Mouse (Mus musculus) yolk sac, embryonic 10.5 days (tissue): ENCODE results near the gene B3galt4.
"Not testable (repeated sequence)": the region's sequence is repeated elsewhere in the genome, so short reads cannot be mapped to it uniquely, and the experiment has no call there.

ENCODE experiments used
- DNase-seq: peaks from one replicate; pipeline ENCODE4 v3.0.0-alpha.2; 2017; ENCODE audit warnings: low spot score

The B3galt4 gene

GRCm38 (mm10) chr17:33951021-33951946 is at the start of gene B3galt4:
B3galt4 (minus strand) TSS chr17:33951488.
- DNase-seq: peak; percentile 90

GRCm38 (mm10) chr17:34000796-34001195 is 49.5 kb upstream of the B3galt4 start:
- DNase-seq: not testable (repeated sequence)

GRCm38 (mm10) chr17:34000150-34000537 is 48.9 kb upstream of the B3galt4 start, which contains the start of gene H2-K1:
H2-K1 (minus strand) TSS chr17:34000347.
- DNase-seq: peak; percentile 76

GRCm38 (mm10) chr17:33999341-34000149 is 48.3 kb upstream of the B3galt4 start:
- DNase-seq: peak; percentile 21

- DNase-seq: not testable (repeated sequence)
Measured at GRCm38 (mm10) chr17:33998697-33999096, 47.4 kb upstream of the B3galt4 start.

GRCm38 (mm10) chr17:33997025-33997424 is 45.7 kb upstream of the B3galt4 start:
- not testable (repeated sequence) for DNase-seq

GRCm38 (mm10) chr17:33995651-33996050 is 44.4 kb upstream of the B3galt4 start:
- DNase-seq: no peak

GRCm38 (mm10) chr17:33994959-33995358 is 43.7 kb upstream of the B3galt4 start:
- no peak for DNase-seq

- peak; percentile 40 for DNase-seq
Measured at GRCm38 (mm10) chr17:33991788-33992664, 40.7 kb upstream of the B3galt4 start.

GRCm38 (mm10) chr17:33982136-33982535 is 30.8 kb upstream of the B3galt4 start:
- peak; percentile 35 for DNase-seq

GRCm38 (mm10) chr17:33981192-33981909 is 30.1 kb upstream of the B3galt4 start:
- peak; percentile 92 for DNase-seq

GRCm38 (mm10) chr17:33980181-33981035 is 29.1 kb upstream of the B3galt4 start:
- no peak for DNase-seq

- DNase-seq: no peak
Measured at GRCm38 (mm10) chr17:33979512-33980050, 28.3 kb upstream of the B3galt4 start.

- DNase-seq: peak; percentile 90
Measured at GRCm38 (mm10) chr17:33978631-33979031, 27.3 kb upstream of the B3galt4 start.

- DNase-seq: no peak
Measured at GRCm38 (mm10) chr17:33977861-33978557, 26.7 kb upstream of the B3galt4 start.

GRCm38 (mm10) chr17:33973572-33973971 is 22.3 kb upstream of the B3galt4 start:
- no peak for DNase-seq

GRCm38 (mm10) chr17:33972691-33973090 is 21.4 kb upstream of the B3galt4 start:
- peak; percentile 55 for DNase-seq

- DNase-seq: no peak
Measured at GRCm38 (mm10) chr17:33969394-33969793, 18.1 kb upstream of the B3galt4 start.

- DNase-seq: no peak
Measured at GRCm38 (mm10) chr17:33968927-33969326, 17.6 kb upstream of the B3galt4 start.
